Mouse (Mus musculus) spleen, adult 2 months (tissue): ENCODE results near the gene Atp10a.

Source experiments
- CTCF ChIP-seq: fragments of 200-500 bp; IDR thresholded peaks from 2 replicates; pipeline ENCODE4 v1.5.1; 2011; ENCODE audit warnings: mild to moderate bottlenecking, inconsistent platforms; ENCODE audit not compliant: insufficient read depth, insufficient read length, insufficient replicate concordance; ENCODE audit errors: extremely low read depth
- POLR2A ChIP-seq: fragments of 200-500 bp; IDR thresholded peaks from 2 replicates; pipeline ENCODE4 v1.6.1; 2011; ENCODE audit warnings: low read depth, low read length, inconsistent platforms

GRCm38 (mm10) chr7:58746817-58747216 is 90.9 kb downstream of the Atp10a start:
- TF ChIP-seq CTCF: no peak
- no peak for TF ChIP-seq POLR2A
